Mouse (Mus musculus) NIH3T3 (cell line): Measurements from ENCODE around the gene 4933406M09Rik.

ENCODE experiments used
- DNase-seq: peaks from one replicate; pipeline ENCODE4 v3.0.0-alpha.2; 2012; ENCODE audit warnings: low read depth

The 4933406M09Rik gene

DNA sequence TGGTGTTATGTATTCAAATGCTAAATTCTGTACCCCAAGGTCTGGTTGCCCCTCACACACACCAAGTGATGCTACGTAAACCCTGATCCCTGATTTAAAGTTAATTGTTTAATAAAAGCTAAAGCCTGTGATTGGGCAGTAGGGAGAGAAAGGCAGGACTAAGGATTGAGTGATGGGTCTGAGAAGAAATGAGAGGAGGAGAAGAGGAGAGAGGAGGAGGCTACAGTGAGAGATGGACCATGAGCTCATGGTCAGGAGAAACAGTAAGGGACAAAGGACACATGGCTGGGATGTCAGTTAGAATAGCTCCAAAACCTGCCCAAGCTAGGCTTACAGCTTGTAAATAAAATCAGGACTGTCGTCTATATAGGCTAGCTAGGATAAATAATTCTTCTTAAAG is 4.7 kb upstream of the 4933406M09Rik start:
- no peak for DNase-seq

DNA sequence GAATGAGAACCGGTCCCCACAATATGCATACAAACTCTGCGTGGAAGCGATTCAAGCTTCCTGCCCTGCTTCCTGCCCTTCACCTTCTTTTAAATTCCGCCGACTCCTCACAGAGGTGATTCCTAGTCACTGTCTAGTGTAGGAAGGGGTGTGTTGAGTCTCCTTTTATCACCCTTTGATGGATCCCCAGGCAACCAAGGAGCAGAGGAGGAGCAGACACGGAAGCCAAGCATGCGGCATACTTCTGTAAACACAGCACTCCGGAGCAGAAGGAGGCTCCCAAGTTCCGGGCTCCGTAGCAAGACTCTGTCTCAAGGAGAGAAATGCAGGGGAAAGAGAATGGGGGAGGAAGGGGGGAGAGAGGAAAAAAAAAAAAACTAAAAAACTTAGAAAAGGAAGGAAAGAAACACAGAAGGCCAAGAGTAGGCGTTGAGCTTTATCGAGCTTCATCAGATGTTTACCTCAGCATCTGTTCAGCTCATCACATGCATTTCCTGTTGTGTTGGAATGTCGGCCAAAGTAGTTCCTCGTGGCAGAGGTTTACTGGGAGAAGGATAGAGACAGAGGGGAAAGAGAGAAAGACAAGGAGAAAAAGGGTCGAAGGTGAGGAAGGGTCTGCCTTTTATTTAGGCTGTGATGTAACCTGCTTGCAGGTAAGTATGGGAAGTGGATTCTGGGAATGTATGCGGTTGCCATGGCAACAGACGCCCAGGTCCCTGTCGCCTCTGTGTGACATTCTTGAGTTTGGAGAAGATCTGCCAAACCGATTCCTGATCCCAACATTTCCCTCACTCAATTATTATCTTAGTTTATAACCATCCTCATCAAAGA is 3.7 kb upstream of the 4933406M09Rik start:
- DNase-seq, result no peak

DNA sequence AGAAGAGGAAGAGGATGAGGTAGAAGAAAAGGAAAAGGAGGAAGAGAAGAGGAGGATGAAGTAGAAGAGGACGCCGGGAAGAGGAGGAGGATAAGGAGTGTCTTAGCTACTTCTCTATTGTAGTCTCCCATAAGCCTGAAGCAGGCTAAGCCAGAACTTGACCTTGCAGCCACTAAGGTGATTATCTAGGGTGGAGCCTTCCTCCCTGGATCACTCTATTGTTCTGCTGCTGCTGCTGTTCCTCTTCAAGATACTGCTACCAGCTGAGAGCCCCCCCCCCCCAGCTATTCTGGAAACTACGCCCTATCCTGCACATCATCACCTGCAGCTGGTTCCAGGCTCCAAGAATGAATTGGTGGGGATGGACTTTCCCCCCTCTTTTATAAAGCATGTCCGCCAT is 1.2 kb upstream of the 4933406M09Rik start:
- DNase-seq, result no peak

DNA sequence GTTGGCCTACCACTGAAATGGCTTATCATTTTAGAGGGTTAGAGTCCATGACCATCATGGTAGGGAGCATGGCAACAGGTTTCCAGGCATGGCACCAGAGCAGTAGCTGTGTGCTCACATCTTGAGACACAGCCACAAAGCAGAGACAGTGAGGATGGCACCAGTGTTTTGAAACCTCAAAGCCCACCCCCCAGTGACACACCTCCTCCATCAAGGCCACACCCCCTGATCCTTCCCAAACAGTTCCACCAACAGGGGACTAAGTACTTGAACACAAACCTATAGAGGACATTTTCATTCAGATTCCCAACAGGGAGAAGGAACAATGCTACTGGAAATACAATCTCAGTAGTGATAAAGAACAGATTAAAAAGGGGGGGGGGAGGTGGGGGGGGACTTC is 564 bp upstream of the 4933406M09Rik start:
- no peak for DNase-seq

DNA sequence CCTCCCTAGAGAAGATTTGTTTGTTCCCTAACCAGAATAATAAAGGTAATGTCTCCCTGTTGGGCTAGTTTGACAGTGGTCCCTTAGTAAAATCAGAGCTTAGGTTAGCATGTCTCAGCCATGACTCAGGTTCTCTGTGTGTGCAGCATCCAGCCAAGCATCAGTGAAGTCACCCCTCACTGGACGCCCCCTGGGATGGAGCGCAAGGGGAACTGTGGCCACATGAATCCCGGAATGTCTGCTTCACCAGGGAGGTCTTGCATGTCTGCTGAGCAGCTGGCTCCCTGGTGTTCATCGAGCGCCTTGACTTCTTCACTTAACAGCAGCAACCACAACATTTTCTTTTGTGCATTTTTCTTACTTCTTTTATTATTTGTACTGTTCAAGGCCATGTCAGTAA is 8.1 kb downstream of the 4933406M09Rik start:
- no peak for DNase-seq

DNA sequence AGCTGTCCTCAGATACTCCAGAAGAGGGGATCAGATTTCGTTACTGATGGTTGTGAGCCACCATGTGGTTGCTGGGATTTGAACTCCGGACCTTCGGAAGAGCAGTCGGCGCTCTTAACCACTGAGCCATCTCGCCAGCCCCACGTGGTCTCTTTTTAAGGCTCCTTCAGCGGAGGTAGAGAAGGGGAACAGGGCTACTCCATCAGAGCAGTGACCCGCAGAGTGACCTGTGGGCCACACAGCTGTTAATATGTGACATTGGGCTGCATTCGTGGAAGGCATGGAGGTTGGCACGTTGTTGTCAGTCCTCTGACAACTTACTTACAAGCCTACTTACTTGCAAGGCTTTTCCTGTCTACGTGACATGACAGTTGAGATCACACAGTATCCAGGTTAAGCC is 12.5 kb downstream of the 4933406M09Rik start:
- no peak for DNase-seq

DNA sequence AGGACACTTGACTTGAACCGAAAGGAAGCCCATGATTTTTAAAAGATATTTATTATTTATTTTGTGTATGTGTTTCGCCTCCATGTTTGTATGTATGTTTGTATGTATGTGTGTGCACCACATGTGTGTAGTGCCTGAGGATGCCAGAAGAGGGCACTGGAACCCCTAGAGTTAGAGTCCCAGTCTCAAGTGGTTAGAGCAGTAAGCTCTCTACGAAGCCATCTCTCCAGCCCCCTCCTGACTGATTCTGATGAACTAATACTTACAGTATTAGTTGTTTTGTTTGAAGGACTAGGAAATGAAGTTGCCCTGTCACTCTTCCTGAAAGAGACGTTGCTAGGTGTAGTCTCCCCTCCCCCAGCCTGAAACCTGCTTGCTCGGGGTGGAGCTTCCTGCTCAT is 14.0 kb downstream of the 4933406M09Rik start:
- no peak for DNase-seq

DNA sequence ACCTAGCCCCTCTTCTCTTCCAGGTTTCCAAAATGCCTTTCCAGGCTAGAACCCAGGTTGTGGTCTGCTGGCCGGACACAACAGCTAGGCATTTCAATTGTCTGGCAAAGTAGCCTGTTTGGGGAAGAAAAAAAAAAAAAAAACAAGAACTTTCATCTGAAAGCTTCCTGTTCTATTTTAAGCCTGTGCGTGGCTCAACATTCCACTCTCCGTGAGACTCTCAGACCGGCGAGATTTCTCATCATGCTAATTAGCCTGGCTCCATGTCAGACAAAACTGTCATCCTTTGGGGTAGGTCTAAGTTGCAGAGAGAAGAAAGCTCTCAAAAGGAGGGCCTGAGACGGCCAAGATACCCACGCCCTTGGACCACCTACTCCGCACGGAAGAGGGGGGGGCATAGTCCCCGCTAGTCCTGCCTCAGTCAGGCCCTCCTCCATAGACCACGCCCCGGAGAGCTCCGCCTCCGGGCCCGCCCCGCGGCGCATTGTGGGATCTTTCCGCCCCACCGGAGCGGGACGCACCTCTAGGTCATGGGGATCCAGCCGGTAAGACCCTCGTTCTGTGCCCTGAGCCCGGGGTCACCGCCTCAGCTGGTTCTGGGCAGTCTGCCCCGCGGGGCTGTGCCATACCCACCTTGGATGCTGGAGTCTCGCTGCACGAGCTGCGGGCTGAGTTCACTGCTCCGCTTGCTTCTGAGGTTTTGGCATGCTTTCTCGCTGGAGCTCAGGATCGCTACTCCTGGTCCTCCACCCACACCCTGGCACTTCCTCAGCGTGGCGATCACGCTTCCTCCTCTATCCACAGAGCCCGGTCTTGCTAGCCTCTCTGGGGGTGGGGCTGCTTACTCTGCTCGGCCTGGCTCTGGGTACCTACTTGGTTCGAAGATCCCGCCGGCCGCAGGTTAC is 20.0 kb downstream of the 4933406M09Rik start, which contains the start of gene Cyb5r1:
Cyb5r1 (plus strand) TSS at position 51 of the 905 bp plus-strand sequence.
- DNase-seq, result peak; percentile 88

DNA sequence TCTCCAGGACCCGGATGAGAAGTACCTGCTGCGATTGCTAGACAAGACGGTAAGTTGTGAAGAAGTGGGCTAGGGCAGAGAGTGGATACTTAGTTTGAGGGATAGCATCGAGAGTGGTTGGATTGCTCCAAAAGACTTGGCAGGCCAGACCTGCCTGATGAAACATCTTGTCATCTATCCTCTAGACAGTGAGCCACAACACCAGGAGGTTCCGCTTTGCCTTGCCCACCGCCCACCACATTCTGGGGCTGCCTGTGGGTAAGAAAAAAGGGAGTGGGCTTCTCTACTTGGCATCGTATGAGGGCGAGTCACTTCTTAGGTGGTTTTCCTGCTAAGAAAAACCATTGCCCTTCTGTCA is 20.7 kb downstream of the 4933406M09Rik start:
- DNase-seq, result no peak

DNA sequence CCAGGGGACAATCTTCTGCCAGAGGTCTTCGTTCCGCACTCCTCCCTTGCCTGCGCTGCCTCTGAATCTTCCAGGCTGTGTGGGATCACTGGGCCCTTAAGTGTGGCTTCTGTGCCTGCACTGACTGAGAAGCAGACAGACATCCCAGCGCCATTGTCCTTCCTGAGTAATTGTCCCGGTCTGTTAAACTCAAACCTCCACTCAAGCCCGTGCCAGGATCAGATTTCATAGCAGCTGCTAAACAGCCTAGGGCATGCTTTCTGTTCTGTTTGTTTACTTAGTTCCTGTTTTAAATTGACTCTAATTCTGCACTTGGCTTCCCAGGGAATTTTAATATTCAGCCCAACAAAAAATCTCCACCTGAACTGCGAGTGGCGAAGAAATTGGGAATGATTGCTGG is 22.3 kb downstream of the 4933406M09Rik start:
- DNase-seq, result no peak

DNA sequence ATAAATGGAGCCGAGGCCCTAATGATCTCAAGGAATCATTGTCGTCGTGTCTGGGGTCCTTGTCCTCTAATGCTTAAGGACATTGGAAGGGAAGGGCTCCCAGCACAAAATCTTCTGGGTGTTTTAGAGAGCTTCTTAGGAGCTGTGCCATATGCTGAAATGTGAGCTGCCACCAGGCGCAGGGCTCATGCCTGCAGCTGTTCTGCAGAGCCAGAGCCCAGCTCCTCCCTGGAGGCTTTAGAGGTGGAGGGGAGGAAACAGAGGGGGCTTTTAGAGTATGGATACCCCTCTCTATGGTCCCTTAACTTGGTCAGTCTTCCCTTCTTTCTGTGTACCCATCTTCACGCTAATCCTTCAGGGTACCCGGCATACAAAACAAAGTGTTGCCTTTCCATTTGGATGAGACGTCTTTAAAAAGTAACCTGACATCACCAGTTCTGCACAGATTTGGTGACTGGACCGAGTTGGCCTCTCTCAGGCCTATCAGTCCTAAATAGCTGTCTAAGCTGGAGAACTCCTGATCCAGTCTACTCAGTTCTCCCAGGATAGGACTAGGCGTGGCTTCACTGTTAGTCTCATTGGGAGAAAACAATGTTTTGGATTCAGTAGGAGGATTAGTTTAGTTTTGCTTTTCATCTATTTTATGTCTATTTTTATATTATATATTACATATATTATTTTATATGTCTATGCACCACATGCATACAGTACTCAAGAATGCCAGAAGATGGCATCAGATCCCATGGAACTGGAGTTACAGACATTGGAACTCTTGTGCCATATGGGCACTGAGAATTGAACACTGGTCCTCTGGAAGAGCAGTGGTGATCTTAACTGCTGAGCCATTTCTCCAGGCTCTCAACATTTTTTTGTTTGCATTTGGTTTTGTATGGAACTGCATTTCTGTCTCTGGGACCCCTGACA is 26.2 kb downstream of the 4933406M09Rik start:
- DNase-seq, result peak; percentile 29

DNA sequence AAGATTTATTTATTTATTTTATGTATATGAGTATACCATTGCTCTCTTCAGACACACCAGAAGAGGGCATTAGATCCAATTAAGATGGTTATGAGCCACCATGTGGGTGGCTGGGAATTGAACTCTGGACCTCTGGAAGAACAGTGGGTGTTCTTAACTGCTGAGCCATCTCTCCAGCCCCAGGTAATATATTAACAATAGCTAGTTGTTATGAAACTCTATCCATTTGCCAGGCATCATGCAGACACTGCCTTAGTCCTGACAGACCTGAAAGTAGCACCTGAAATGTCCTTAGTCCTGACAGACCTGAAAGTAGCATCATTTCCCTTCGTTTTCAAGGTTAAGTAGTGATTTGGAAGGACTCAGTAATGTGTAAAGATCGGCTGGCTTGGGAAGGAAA is 28.3 kb downstream of the 4933406M09Rik start:
- DNase-seq, result no peak

DNA sequence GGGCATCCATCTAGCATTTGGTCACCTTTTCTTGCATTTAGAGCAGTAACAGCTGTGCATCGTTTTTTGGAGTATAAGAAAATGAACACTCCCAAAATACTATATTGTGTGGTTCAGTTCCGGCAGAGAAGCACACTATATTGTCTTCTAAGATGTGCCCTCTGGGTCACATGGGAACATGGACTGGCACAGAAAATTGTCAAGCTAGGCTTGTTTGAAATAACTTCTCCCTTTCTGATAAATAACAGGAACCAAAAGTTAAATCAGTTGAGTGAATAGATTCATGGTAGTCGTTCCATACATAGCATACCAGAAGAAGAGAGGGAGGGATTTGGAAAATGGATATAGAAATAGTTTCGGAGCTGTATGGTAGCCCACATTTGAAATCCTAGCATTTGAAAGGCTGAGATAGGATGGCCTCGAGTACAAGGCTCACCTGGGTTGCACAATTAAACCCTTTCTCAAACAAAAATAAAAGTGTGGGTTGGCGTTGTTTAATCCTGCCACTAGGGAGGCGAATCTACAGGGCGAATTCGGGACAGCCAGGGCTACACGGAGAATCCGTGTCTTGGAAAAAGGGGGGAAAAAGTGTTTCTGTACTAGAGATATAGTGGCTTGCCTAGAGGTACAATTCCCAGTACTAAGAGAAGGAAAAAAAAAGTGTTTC is 28.9 kb downstream of the 4933406M09Rik start:
- DNase-seq, result no peak

DNA sequence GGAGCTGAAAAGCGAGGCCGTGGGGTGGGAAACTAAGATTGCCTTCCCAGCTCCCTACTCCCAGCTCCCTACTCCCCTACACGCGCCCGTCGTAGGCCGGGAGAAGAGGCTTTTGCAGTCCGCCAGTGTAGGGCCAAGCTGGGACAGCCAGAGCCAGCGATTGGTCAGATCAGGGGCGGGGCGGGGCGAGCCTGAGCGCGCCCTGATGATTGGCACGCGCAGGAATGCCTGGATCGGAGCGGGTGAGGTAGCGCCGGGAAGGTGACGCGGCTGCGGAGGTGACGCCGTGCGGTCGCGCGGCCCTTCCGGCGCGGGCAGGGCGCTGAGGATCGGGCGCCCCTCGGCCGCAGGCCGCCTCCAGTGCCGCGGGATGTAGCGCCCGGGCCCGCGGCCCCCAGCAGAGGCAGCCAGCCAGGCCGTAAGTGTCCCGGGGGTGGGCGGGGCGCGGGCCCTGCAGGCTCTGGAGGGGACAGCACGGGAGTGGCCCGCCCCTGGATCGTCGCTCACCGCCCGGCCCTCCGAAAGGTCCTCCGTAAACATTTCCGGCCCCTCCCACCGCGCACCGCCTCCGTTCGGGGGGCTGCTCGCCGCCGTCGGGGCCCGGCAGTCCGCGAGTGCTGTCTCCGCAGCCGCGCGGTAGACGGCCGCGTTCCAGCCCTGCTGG is 29.6 kb downstream of the 4933406M09Rik start, which contains the start of gene Adipor1:
Adipor1 (plus strand) TSS at position 211 of the 664 bp plus-strand sequence.
- DNase-seq, result peak; percentile 98

DNA sequence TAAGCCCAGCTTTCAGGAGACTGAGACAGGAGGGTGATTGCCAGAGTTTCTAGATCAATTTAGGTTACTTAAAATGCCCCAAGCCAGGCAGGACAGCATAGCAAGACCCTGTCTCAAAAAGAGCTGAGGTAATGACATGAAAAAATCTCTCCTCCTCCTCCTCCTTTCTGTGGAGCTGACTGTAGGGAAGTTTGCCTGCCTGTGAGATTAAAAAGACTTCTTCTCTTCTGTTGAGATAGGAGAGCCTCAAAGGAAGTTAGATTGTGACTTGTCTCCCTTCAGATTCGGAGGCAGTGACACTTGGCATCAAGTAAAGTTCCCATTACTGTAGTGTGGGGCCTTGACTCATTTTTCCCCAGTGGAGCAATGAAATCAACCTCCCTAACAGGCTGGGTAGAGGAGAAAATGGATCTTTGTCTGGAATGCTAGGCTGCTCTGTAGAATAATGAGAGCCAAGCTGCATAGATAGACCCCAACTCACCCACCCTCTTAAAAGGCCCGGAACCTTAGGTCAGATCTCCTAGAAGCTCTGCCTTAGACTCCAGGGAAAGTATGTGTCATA is 32.8 kb downstream of the 4933406M09Rik start:
- no peak for DNase-seq

DNA sequence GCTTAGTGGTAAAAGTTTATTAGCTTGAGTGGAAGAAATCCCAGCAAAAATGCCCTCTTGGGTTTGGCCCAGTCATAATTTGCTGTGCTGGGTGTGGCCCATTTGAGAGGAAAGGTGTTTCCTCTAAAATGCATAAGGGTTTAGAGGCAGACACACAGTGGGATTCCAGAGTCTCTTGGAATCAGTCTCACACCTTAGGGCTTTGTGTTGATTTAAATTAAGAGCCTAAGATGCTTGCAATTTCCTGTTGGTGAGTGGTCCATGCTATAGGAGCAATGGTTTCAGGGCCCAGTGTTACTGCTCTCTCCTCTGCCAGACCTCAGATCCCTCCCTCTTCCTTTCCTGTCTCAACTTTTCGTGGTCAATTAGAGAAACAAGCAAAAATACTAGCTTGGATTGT is 33.4 kb downstream of the 4933406M09Rik start:
- DNase-seq, result no peak

DNA sequence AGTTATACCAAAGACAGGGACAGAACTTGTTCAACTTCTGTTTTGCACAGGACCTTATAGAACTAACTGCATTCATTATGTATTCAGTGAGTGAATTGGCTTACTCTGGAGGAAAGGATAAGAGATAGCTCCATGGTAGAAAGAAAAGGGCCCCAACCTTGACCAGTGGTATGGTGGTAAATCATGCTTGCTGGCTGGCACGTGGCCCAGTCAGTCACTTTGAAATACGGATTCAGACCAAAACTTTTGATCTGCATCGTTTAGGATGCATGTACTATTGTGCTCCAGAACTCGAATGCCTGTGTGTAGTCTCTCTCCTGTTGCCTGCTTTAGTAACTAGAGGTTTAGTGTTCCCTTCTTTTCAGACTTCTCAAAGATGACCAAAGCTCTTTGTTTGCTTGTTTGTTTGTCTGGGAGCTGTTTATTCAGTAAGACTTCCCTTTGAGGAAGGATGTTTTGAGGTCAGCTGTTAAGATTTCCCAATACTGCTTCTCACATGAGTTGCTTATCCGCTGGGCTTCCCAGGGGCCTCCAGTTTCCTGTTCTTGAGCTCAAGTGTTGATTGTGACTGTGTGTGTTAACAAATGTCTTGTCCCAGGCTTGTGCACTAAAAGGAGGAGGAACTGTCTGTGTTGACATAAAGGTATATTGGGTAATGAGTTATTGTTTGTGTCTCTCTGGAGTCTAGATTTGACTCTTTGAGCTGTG is 34.2 kb downstream of the 4933406M09Rik start:
- DNase-seq, result peak; percentile 39

DNA sequence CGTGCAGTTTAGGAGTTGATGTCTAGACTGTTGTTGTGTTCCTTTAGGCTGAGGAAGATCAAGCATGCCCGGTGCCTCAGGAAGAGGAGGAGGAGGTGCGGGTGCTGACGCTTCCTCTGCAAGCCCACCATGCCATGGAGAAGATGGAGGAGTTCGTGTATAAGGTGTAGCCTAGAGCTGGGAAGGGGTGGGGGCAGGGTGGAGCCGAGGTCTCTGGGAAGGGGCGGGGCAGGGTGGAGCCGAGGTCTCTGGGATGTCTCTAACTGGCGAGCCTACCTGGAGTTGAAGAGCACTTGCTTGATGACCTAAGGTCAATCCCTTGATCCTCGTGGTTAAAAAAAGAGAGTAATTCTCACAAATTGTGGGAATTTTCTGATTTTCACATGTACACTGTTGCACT is 38.2 kb downstream of the 4933406M09Rik start:
- no peak for DNase-seq

DNA sequence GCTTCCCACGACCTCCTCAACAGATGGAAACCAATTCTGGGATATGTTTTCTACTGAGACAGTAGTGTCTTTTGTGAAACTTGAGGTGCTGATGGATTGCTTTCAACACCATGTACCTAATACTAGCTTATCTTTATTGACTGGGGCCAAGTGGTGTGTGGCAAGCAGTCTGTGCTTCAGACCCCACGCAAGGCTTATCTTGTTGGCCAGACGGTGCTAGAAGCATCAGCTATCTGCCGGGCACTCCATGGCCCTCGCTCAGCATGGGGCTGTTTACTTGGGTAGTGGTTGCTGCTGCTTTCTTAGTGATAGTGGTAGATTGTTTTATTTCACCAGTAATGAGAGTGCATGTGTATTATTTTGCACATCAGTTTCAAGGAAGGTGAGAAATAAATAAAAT is 40.5 kb downstream of the 4933406M09Rik start:
- no peak for DNase-seq

DNA sequence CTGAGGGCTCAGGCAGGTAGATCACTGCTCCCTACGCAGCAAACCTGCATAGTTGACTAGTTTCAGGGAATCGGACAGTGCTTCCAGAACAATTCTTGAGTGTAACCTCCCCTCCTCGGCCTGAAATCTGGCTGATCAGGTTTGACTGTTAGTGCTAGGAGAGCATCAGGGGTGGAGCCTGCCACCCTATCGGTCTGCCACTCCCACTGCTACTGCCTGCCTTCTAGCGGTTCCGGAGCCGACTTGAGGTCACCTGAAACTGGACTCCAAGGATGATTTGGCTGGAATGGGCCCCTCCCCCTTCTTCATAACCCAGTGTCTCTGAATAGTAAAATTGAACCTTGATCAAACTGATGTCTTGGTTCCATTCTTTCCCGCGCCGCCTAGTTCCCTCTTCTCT is 47.3 kb downstream of the 4933406M09Rik start:
- no peak for DNase-seq
